Mouse (Mus musculus): ENCODE data around the gene Gm20388. TPM values are rescaled to one million over a fixed set of nuclear protein-coding genes. Genes with fewer than 3 reads are reported as not detected.

The Gm20388 gene
- 7.3 and 11.4 TPM in 2 replicates for total RNA-seq (2014; fragmentation: Nextera tagmentation)
- total RNA-seq (2017): 17.9 and 18.1 TPM in 2 replicates

- peak; percentile 72 for ATAC-seq (replicated peaks; ENCODE audit: low FRiP score, low TSS enrichment, poor library complexity, severe bottlenecking)
Observed at GRCm38 (mm10) chr8:119910547-119911257, at the start of gene Gm20388. Gene Gm20388, plus strand, starts transcription at chr8:119910841.

GRCm38 (mm10) chr8:119861706-119862389 is 48.8 kb upstream of the Gm20388 start, which contains the start of gene Klhl36:
Gene Klhl36, plus strand, starts transcription at chr8:119862266.
- ATAC-seq (replicated peaks; ENCODE audit: low FRiP score, low TSS enrichment, poor library complexity, severe bottlenecking): peak; percentile 98

- no peak; the same call in 1 of the 2 replicates for ATAC-seq (replicated peaks; ENCODE audit: low FRiP score, low TSS enrichment, poor library complexity, severe bottlenecking)
Observed at GRCm38 (mm10) chr8:119862390-119862734, 48.3 kb upstream of the Gm20388 start.

GRCm38 (mm10) chr8:119862749-119863148 is 47.9 kb upstream of the Gm20388 start:
- ATAC-seq (replicated peaks; ENCODE audit: low FRiP score, low TSS enrichment, poor library complexity, severe bottlenecking): no peak

- ATAC-seq (replicated peaks; ENCODE audit: low FRiP score, low TSS enrichment, poor library complexity, severe bottlenecking): no peak
Observed at GRCm38 (mm10) chr8:119869616-119870015, 41.0 kb upstream of the Gm20388 start.

GRCm38 (mm10) chr8:119873181-119873580 is 37.5 kb upstream of the Gm20388 start:
- peak; percentile 95 for ATAC-seq (replicated peaks; ENCODE audit: low FRiP score, low TSS enrichment, poor library complexity, severe bottlenecking)

GRCm38 (mm10) chr8:119881301-119881700 is 29.3 kb upstream of the Gm20388 start:
- no peak for ATAC-seq (replicated peaks; ENCODE audit: low FRiP score, low TSS enrichment, poor library complexity, severe bottlenecking)

GRCm38 (mm10) chr8:119881917-119882316 is 28.7 kb upstream of the Gm20388 start:
- ATAC-seq (replicated peaks; ENCODE audit: low FRiP score, low TSS enrichment, poor library complexity, severe bottlenecking): no peak

- no peak for ATAC-seq (replicated peaks; ENCODE audit: low FRiP score, low TSS enrichment, poor library complexity, severe bottlenecking)
Observed at GRCm38 (mm10) chr8:119883281-119883680, 27.4 kb upstream of the Gm20388 start.

GRCm38 (mm10) chr8:119885612-119886011 is 25.0 kb upstream of the Gm20388 start:
- ATAC-seq (replicated peaks; ENCODE audit: low FRiP score, low TSS enrichment, poor library complexity, severe bottlenecking): no peak

GRCm38 (mm10) chr8:119887130-119887529 is 23.5 kb upstream of the Gm20388 start:
- 0 out of 2 replicates have a peak, but pooled peaks have one; percentile 41 for ATAC-seq (replicated peaks; ENCODE audit: low FRiP score, low TSS enrichment, poor library complexity, severe bottlenecking)

GRCm38 (mm10) chr8:119888012-119888411 is 22.6 kb upstream of the Gm20388 start:
- no peak for ATAC-seq (replicated peaks; ENCODE audit: low FRiP score, low TSS enrichment, poor library complexity, severe bottlenecking)

GRCm38 (mm10) chr8:119897069-119897468 is 13.6 kb upstream of the Gm20388 start:
- no peak for ATAC-seq (replicated peaks; ENCODE audit: low FRiP score, low TSS enrichment, poor library complexity, severe bottlenecking)

GRCm38 (mm10) chr8:119897933-119898332 is 12.7 kb upstream of the Gm20388 start:
- peak; percentile 55; the same call in 1 of the 2 replicates for ATAC-seq (replicated peaks; ENCODE audit: low FRiP score, low TSS enrichment, poor library complexity, severe bottlenecking)

GRCm38 (mm10) chr8:119901349-119901748 is 9.3 kb upstream of the Gm20388 start:
- ATAC-seq (replicated peaks; ENCODE audit: low FRiP score, low TSS enrichment, poor library complexity, severe bottlenecking): no peak

GRCm38 (mm10) chr8:119901952-119902351 is 8.7 kb upstream of the Gm20388 start:
- no peak for ATAC-seq (replicated peaks; ENCODE audit: low FRiP score, low TSS enrichment, poor library complexity, severe bottlenecking)

- ATAC-seq (replicated peaks; ENCODE audit: low FRiP score, low TSS enrichment, poor library complexity, severe bottlenecking): no peak
Observed at GRCm38 (mm10) chr8:119904323-119904911, 6.2 kb upstream of the Gm20388 start.

- ATAC-seq (replicated peaks; ENCODE audit: low FRiP score, low TSS enrichment, poor library complexity, severe bottlenecking): peak; percentile 39
Observed at GRCm38 (mm10) chr8:119909944-119910546, 596 bp upstream of the Gm20388 start, which contains the start of gene Usp10. Gene Usp10, plus strand, starts transcription at chr8:119910360.

GRCm38 (mm10) chr8:119911258-119911962 is 769 bp downstream of the Gm20388 start:
- no peak for ATAC-seq (replicated peaks; ENCODE audit: low FRiP score, low TSS enrichment, poor library complexity, severe bottlenecking)

Measured in megakaryocyte-erythroid progenitor cell, adult 5-6 weeks (primary cell).